Mouse (Mus musculus): ENCODE measurements around the gene Zmynd8. TPM values are rescaled to one million over a fixed set of nuclear protein-coding genes. Genes with fewer than 3 reads are reported as not detected.

The Zmynd8 gene
- total and polyA plus RNA-seq, 2 experiments from 2014 or later, result 35.3 to 48.1 TPM

- TF ChIP-seq EP300 (IDR thresholded peaks at IDR 0.05; ENCODE audit: low read depth), result no peak
- no peak for TF ChIP-seq CTCF (IDR thresholded peaks at IDR 0.05; ENCODE audit: low read depth)
- WGBS, result 80% methylated on average over 9 of the region's 9 CpGs
- ATAC-seq (ENCODE audit: insufficient read depth, low read depth), result no peak
- peaks cover 47% of the 10 kb centered on the region for H3K4me1 ChIP-seq (ENCODE audit: control insufficient read depth, insufficient read depth)
- no peaks in the 10 kb centered on the region for H3K27me3 ChIP-seq (ENCODE audit: control insufficient read depth, insufficient read depth, low read length)
- H3K4me3 ChIP-seq (ENCODE audit: low read depth, low read length), result no peak overlapping the region
- no peak for DNase-seq (ENCODE audit: low spot score)
- H3K27ac ChIP-seq (ENCODE audit: low read depth), result peak overlapping the region; percentile 84
- no peaks in the 10 kb centered on the region for H3K9me3 ChIP-seq (replicated peaks; ENCODE audit: control insufficient read depth, low read length)
- H3K9ac ChIP-seq (replicated peaks; ENCODE audit: low read depth, low read length), result no peak overlapping the region
- H3K36me3 ChIP-seq (replicated peaks; ENCODE audit: control insufficient read depth, insufficient read depth, low read length), result peaks cover 21% of the 10 kb centered on the region
- H3K4me2 ChIP-seq (ENCODE audit: low read depth, low read length), result no peak overlapping the region
Observed at GRCm38 (mm10) chr2:165867549-165867948, 31.3 kb downstream of the Zmynd8 start.

DNA sequence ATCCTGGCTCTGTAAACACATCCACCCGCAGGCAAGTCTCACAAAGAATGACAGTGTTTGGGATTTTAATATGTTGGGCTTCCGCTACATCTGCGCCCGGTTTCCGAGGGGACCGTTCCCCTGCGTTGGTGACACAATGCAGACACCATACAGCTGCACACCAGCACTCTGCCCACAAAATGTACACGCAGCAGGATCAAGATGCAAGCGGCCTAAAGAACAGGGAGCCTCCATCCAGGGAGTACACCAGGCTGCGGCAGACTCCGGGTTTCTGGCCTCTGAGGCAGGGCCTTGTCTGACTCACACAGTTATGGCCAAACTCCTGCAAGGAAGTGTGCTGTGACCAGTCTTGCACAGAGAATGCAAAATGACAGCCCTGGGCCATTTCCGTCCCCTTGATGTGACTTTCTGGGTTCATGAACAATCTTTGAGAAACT is 31.8 kb downstream of the Zmynd8 start:
- H3K27ac ChIP-seq (ENCODE audit: low read depth), result peak overlapping the region; percentile 84
- DNase-seq (ENCODE audit: low spot score) (no peak), ATAC-seq (ENCODE audit: insufficient read depth, low read depth) (peak; percentile 19)
- H3K4me1 ChIP-seq (ENCODE audit: control insufficient read depth, insufficient read depth), result peaks cover 47% of the 10 kb centered on the region
- H3K9me3 ChIP-seq (replicated peaks; ENCODE audit: control insufficient read depth, low read length), result no peaks in the 10 kb centered on the region
- H3K36me3 ChIP-seq (replicated peaks; ENCODE audit: control insufficient read depth, insufficient read depth, low read length), result peaks cover 20% of the 10 kb centered on the region
- H3K4me3 ChIP-seq (ENCODE audit: low read depth, low read length), result no peak overlapping the region
- H3K27me3 ChIP-seq (ENCODE audit: control insufficient read depth, insufficient read depth, low read length), result no peaks in the 10 kb centered on the region
- no peak overlapping the region for H3K4me2 ChIP-seq (ENCODE audit: low read depth, low read length)
- no peak overlapping the region for H3K9ac ChIP-seq (replicated peaks; ENCODE audit: low read depth, low read length)
- TF ChIP-seq EP300 (IDR thresholded peaks at IDR 0.05; ENCODE audit: low read depth), result no peak
- no peak for TF ChIP-seq CTCF (IDR thresholded peaks at IDR 0.05; ENCODE audit: low read depth)
- WGBS, result 41% methylated on average over 12 of the region's 12 CpGs

GRCm38 (mm10) chr2:165866412-165866811 is 32.4 kb downstream of the Zmynd8 start:
- Histone ChIP-seq H3K36me3 (replicated peaks; ENCODE audit: control insufficient read depth, insufficient read depth, low read length) (peaks cover 16% of the 10 kb centered on the region), H3K27me3 (ENCODE audit: control insufficient read depth, insufficient read depth, low read length) (no peaks in the 10 kb centered on the region), H3K4me3 (ENCODE audit: low read depth, low read length) (no peak overlapping the region), H3K9me3 (replicated peaks; ENCODE audit: control insufficient read depth, low read length) (no peaks in the 10 kb centered on the region), H3K9ac (replicated peaks; ENCODE audit: low read depth, low read length) (0 out of 2 replicates have a peak overlapping the region, but pooled peaks have one; percentile 40), H3K4me2 (ENCODE audit: low read depth, low read length) (no peak overlapping the region), H3K27ac (ENCODE audit: low read depth) (peak overlapping the region; percentile 84), H3K4me1 (ENCODE audit: control insufficient read depth, insufficient read depth) (peaks cover 47% of the 10 kb centered on the region)
- TF ChIP-seq CTCF (IDR thresholded peaks at IDR 0.05; ENCODE audit: low read depth) (no peak), EP300 (IDR thresholded peaks at IDR 0.05; ENCODE audit: low read depth) (no peak)
- no peak for ATAC-seq (ENCODE audit: insufficient read depth, low read depth)
- DNase-seq (ENCODE audit: low spot score), result no peak
- 32% methylated on average over 8 of the region's 8 CpGs for WGBS

GRCm38 (mm10) chr2:165864769-165865168 is 34.0 kb downstream of the Zmynd8 start:
- Histone ChIP-seq H3K4me3 (ENCODE audit: low read depth, low read length) (no peak overlapping the region), H3K9me3 (replicated peaks; ENCODE audit: control insufficient read depth, low read length) (no peaks in the 10 kb centered on the region), H3K36me3 (replicated peaks; ENCODE audit: control insufficient read depth, insufficient read depth, low read length) (peaks cover 8% of the 10 kb centered on the region), H3K27me3 (ENCODE audit: control insufficient read depth, insufficient read depth, low read length) (no peaks in the 10 kb centered on the region), H3K27ac (ENCODE audit: low read depth) (0 out of 2 replicates have a peak overlapping the region, but pooled peaks have one; percentile 36), H3K9ac (replicated peaks; ENCODE audit: low read depth, low read length) (no peak overlapping the region), H3K4me1 (ENCODE audit: control insufficient read depth, insufficient read depth) (peaks cover 43% of the 10 kb centered on the region), H3K4me2 (ENCODE audit: low read depth, low read length) (no peak overlapping the region)
- no peak for DNase-seq (ENCODE audit: low spot score)
- ATAC-seq (ENCODE audit: insufficient read depth, low read depth), result no peak
- TF ChIP-seq EP300 (IDR thresholded peaks at IDR 0.05; ENCODE audit: low read depth) (no peak), CTCF (IDR thresholded peaks at IDR 0.05; ENCODE audit: low read depth) (no peak)
- WGBS, result 72% methylated on average over 3 of the region's 3 CpGs

GRCm38 (mm10) chr2:165861683-165862594 is 36.9 kb downstream of the Zmynd8 start:
- H3K27ac ChIP-seq (ENCODE audit: low read depth), result no peak overlapping the region
- no peak for ATAC-seq (ENCODE audit: insufficient read depth, low read depth)
- H3K9ac ChIP-seq (replicated peaks; ENCODE audit: low read depth, low read length), result no peak overlapping the region
- H3K4me2 ChIP-seq (ENCODE audit: low read depth, low read length), result no peak overlapping the region
- H3K9me3 ChIP-seq (replicated peaks; ENCODE audit: control insufficient read depth, low read length), result no peaks in the 10 kb centered on the region
- no peak overlapping the region for H3K4me3 ChIP-seq (ENCODE audit: low read depth, low read length)
- H3K27me3 ChIP-seq (ENCODE audit: control insufficient read depth, insufficient read depth, low read length), result no peaks in the 10 kb centered on the region
- H3K36me3 ChIP-seq (replicated peaks; ENCODE audit: control insufficient read depth, insufficient read depth, low read length), result peaks cover 5% of the 10 kb centered on the region
- TF ChIP-seq EP300 (IDR thresholded peaks at IDR 0.05; ENCODE audit: low read depth) (no peak), CTCF (IDR thresholded peaks at IDR 0.05; ENCODE audit: low read depth) (no peak)
- peaks cover 42% of the 10 kb centered on the region for H3K4me1 ChIP-seq (ENCODE audit: control insufficient read depth, insufficient read depth)
- DNase-seq (ENCODE audit: low spot score), result no peak
- WGBS, result 87% methylated on average over 26 of the region's 26 CpGs

Measured in heart, postnatal 0 days (tissue).